Mouse (Mus musculus) megakaryocyte, embryonic 14.5 days (primary cell): ENCODE results near the gene Tinf2.

ENCODE experiments used
- FLI1 ChIP-seq: IDR thresholded peaks from 2 replicates; pipeline ENCODE4 v1.6.1; 2012; ENCODE audit warnings: low read length, inconsistent platforms, mixed read lengths
- GATA1 ChIP-seq: IDR thresholded peaks from 3 replicates; pipeline ENCODE4 v1.6.1; 2012; ENCODE audit warnings: mixed read lengths, low read length, inconsistent platforms, borderline replicate concordance

- no peak for TF ChIP-seq GATA1
- no peak for TF ChIP-seq FLI1
These were observed 31.7 kb downstream of the Tinf2 start, which contains the start of gene Tssk4 for GRCm38 (mm10) chr14:55649884-55650283.
